Mouse (Mus musculus) E14TG2a.4 (cell line): ENCODE results near the gene Ryr1.
A peak's percentile ranks its signal among the peaks of the same experiment; 100 is the strongest.

ENCODE experiments used
- H3K27me3 ChIP-seq: 2 replicates; pipeline ENCODE4 v1.6.1; 2014; ENCODE audit warnings: low read length, control low read depth; ENCODE audit not compliant: insufficient read depth
- H3K36me3 ChIP-seq: 2 replicates; pipeline ENCODE4 v1.6.1; 2014; ENCODE audit warnings: low read length, control low read depth; ENCODE audit not compliant: insufficient read depth
- H3K4me1 ChIP-seq: replicated peaks from 2 replicates; pipeline ENCODE4 v1.6.1; 2014; ENCODE audit warnings: low read depth, low read length, control low read depth
- H3K4me3 ChIP-seq: replicated peaks from 2 replicates; pipeline ENCODE4 v1.5.1; 2014; ENCODE audit warnings: mild to moderate bottlenecking, low read length
- H3K9me3 ChIP-seq: 2 replicates; pipeline ENCODE4 v1.6.1; 2014; ENCODE audit warnings: low read length, control low read depth
- CTCF ChIP-seq: conservative IDR thresholded peaks from 2 replicates; pipeline ENCODE4 v1.5.1; 2014; ENCODE audit warnings: low read length
- NANOG ChIP-seq: IDR thresholded peaks from 2 replicates; pipeline ENCODE4 v1.6.1; 2014; ENCODE audit warnings: borderline replicate concordance, low read length, mixed read lengths
- POU5F1 ChIP-seq: IDR thresholded peaks from 2 replicates; pipeline ENCODE4 v1.6.1; 2014; ENCODE audit warnings: low read length, borderline replicate concordance

Ryr1 gene

DNA sequence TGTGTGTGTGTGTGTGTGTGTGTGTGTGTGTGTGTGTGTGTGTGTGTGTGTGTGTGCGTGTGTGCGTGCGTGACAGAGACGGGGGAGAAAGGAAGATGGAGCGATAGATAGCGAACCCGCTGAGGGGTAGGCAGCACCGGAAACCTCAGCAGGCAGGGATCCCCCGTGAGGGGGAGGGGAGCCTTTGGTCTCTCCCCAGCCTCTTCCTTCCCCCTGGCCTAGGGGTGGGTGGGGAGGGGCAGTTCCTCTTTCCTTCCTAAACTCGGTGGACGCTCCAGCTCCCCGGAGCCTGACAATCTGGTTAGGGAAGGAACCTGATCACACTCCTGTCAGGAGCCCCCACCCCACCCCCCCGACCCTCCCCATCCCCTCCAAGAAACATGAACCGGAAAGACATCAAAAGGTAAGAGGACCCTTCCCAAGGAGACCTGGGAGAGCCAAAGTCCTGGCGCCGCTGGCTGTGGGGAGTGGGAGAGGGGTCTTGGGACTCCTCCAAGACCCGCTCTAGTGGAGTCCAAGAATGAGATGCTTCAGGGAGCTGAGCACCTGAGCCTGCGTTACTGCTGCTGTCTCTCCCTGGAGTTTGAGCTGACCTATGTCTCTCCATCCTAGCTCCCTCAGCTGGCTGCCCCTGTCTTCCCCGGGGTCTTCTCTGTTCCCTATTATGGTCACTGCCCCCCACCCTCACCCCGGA, 9.9 kb upstream of the Ryr1 start, which contains the start of gene Rasgrp4:
TSS of gene Rasgrp4 (plus strand) at position 159 of the 694 bp plus-strand sequence.
- no peak for TF ChIP-seq CTCF
- no peak for TF ChIP-seq NANOG
- no peak for TF ChIP-seq POU5F1
- Histone ChIP-seq H3K27me3 (peaks cover 4% of the 10 kb centered on the region), H3K9me3 (no peaks in the 10 kb centered on the region), H3K36me3 (no peaks in the 10 kb centered on the region), H3K4me1 (peaks cover 53% of the 10 kb centered on the region), H3K4me3 (peak within 1 kb of the TSS; percentile 60)

DNA sequence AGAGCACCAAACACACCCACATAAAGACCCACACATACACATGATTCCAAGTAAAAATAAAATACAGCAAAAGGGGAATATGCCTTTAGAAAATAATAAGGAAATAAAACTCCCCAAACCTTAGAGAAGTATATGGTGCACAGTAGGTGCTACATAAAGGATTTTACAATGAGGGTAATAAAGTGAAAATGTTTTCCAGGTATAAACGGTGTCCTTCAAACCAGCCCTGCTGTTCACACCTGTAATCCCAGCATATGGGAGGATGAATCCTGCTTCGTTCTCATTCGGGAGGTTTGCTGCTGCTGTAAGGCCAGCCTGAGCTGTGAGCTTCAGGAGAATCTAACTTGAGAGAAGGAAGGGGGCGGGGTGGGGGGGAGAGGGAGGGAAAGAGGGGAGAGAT, 9.3 kb upstream of the Ryr1 start:
- no peak for TF ChIP-seq POU5F1
- TF ChIP-seq CTCF: no peak
- TF ChIP-seq NANOG: no peak
- H3K4me1 ChIP-seq: peaks cover 51% of the 10 kb centered on the region
- H3K4me3 ChIP-seq: no peak overlapping the region
- no peaks in the 10 kb centered on the region for H3K9me3 ChIP-seq
- H3K36me3 ChIP-seq: no peaks in the 10 kb centered on the region
- peaks cover 4% of the 10 kb centered on the region for H3K27me3 ChIP-seq

- Histone ChIP-seq H3K9me3 (no peaks in the 10 kb centered on the region), H3K4me1 (peaks cover 41% of the 10 kb centered on the region), H3K36me3 (no peaks in the 10 kb centered on the region), H3K27me3 (peaks cover 8% of the 10 kb centered on the region; the same call in 1 of the 2 replicates), H3K4me3 (no peak overlapping the region)
- no peak for TF ChIP-seq NANOG
- peak; percentile 37 for TF ChIP-seq CTCF
Measured at GRCm38 (mm10) chr7:29128725-29129124, 3.7 kb upstream of the Ryr1 start.

- H3K27me3 ChIP-seq: peaks cover 8% of the 10 kb centered on the region; the same call in 1 of the 2 replicates
- no peak overlapping the region for H3K4me3 ChIP-seq
- peaks cover 56% of the 10 kb centered on the region for H3K4me1 ChIP-seq
- no peaks in the 10 kb centered on the region for H3K36me3 ChIP-seq
- TF ChIP-seq CTCF (peak; percentile 99), NANOG (no peak), POU5F1 (no peak)
- H3K9me3 ChIP-seq: no peaks in the 10 kb centered on the region
Measured at GRCm38 (mm10) chr7:29126173-29126915, 1.4 kb upstream of the Ryr1 start.

DNA sequence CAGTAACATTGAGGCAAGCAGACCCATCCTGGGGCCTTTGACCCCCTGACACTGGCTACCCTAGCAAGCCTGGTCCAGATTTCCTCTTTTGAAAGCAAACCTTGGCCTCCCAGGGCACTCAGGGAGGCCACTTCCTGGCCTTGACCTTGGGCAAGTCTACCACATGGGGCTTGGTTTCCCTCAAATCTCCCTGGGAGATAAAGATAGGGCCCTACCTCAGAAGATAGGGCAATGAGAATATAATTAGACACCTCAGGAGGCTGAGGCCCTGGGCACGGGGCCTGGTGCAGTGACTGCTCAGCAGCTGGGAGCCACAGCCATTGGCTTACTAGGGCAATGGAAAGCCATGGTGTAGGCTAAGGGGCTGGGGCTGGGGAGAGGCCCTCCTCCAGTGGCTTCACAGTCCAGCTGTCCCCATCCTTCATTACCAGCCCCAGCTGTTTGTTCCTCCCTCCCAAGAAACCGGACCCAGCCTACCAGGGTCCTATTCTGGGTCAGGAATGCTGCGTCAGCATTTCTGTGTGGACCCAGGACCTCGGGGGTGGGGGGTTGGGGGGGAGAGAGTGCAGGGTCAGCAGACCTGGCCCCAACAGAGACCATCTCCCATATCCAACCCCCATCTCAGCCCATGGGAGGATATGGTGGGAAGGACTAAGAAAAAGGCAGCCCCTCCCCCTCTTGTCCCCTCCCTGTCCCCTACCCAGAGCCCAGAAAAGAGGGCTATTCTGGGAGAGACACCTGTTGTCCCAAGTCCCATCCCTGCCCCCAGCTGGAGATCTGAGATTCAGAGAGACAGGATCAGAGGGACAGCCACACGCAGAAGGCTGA, 1.2 kb downstream of the Ryr1 start:
- Histone ChIP-seq H3K36me3 (no peaks in the 10 kb centered on the region), H3K4me3 (peak overlapping the region; percentile 77), H3K9me3 (no peaks in the 10 kb centered on the region), H3K27me3 (peaks cover 14% of the 10 kb centered on the region), H3K4me1 (peaks cover 49% of the 10 kb centered on the region)
- TF ChIP-seq POU5F1 (no peak), NANOG (no peak), CTCF (no peak)

- Histone ChIP-seq H3K36me3 (no peaks in the 10 kb centered on the region), H3K9me3 (no peaks in the 10 kb centered on the region), H3K4me1 (peaks cover 58% of the 10 kb centered on the region), H3K4me3 (0 out of 2 replicates have a peak overlapping the region, but pooled peaks have one; percentile 11), H3K27me3 (peaks cover 14% of the 10 kb centered on the region)
- TF ChIP-seq CTCF (no peak), POU5F1 (no peak), NANOG (no peak)
Measured at GRCm38 (mm10) chr7:29122821-29123220, 2.2 kb downstream of the Ryr1 start.

DNA sequence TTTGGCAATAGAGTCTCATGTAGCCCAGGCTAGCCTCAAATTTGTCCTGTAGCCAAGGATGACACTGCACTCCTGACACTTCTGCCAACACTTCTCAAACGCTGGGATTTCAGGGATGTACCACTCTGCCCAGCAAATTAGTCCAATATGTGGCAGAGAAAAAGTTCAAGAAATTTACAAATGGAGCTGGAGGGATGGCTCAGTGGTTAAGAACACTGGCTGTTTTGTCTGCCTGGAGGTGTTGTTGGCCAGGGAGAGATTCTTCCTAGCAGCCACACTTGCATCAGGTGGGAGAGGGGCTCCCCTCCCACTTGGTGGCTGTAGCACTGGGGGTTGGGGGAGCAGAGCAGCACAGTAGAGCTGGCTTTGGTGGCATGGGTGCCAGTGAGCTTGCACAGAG, 5.5 kb downstream of the Ryr1 start:
- TF ChIP-seq POU5F1: no peak
- no peak for TF ChIP-seq NANOG
- TF ChIP-seq CTCF: no peak
- peaks cover 38% of the 10 kb centered on the region for H3K4me1 ChIP-seq
- peaks cover 20% of the 10 kb centered on the region for H3K27me3 ChIP-seq
- no peak overlapping the region for H3K4me3 ChIP-seq
- H3K36me3 ChIP-seq: peaks cover 7% of the 10 kb centered on the region
- no peaks in the 10 kb centered on the region for H3K9me3 ChIP-seq
